Mouse (Mus musculus) erythroblast, embryonic 14.5 days (primary cell): Measurements from ENCODE around the gene BC107364. TPM values are rescaled to one million over a fixed set of nuclear protein-coding genes. Genes with fewer than 3 reads are reported as not detected.
"Not testable (repeated sequence)": the region's sequence is repeated elsewhere in the genome, so short reads cannot be mapped to it uniquely, and the experiment has no call there.

ENCODE experiments used
- H3K27me3 ChIP-seq: 2 replicates; pipeline ENCODE4 v1.6.1; 2012; ENCODE audit warnings: inconsistent platforms; ENCODE audit not compliant: control insufficient read depth
- H3K36me3 ChIP-seq: 2 replicates; pipeline ENCODE4 v1.6.1; 2012; ENCODE audit warnings: mild to moderate bottlenecking, inconsistent platforms; ENCODE audit not compliant: control insufficient read depth
- H3K4me1 ChIP-seq: 2 replicates; pipeline ENCODE4 v1.6.1; 2012; ENCODE audit warnings: inconsistent platforms; ENCODE audit not compliant: control insufficient read depth
- H3K4me3 ChIP-seq: replicated peaks from 2 replicates; pipeline ENCODE3; 2012; ENCODE audit warnings: moderate library complexity, mild to moderate bottlenecking, inconsistent platforms
- H3K9me3 ChIP-seq: 2 replicates; pipeline ENCODE4 v1.6.1; 2012; ENCODE audit warnings: low read length, inconsistent platforms, mixed read lengths; ENCODE audit not compliant: control insufficient read depth
- GATA1 ChIP-seq: IDR thresholded peaks from 2 replicates; pipeline ENCODE4 v1.6.1; 2012; ENCODE audit warnings: low read length, inconsistent platforms, mixed read lengths
- TAL1 ChIP-seq: IDR thresholded peaks from 3 replicates; pipeline ENCODE4 v1.6.1; 2012; ENCODE audit warnings: low read length, inconsistent platforms, mixed read lengths
- polyA plus RNA-seq: library from polyadenylated mRNA; stranded (reverse); fragments of >175 nt; gene quantifications from 2 replicates; pipeline ENCODE4 v1.2.3, GENCODE M21; 2012

Gene BC107364
- polyA plus RNA-seq, 1 experiment = not detected

GRCm38 (mm10) chr3:96427311-96427710 lies 24.8 kb downstream of the BC107364 start:
- TF ChIP-seq TAL1 (no peak), GATA1 (no peak)
- H3K4me3 ChIP-seq = peak overlapping the region; percentile 61
- no peaks in the 10 kb centered on the region for H3K9me3 ChIP-seq
- H3K4me1 ChIP-seq = peaks cover 59% of the 10 kb centered on the region
- peaks cover 26% of the 10 kb centered on the region for H3K27me3 ChIP-seq
- no peaks in the 10 kb centered on the region for H3K36me3 ChIP-seq

GRCm38 (mm10) chr3:96426268-96426667 lies 25.8 kb downstream of the BC107364 start:
- TF ChIP-seq TAL1 (no peak), GATA1 (no peak)
- Histone ChIP-seq H3K36me3 (no peaks in the 10 kb centered on the region), H3K27me3 (peaks cover 35% of the 10 kb centered on the region), H3K9me3 (no peaks in the 10 kb centered on the region), H3K4me3 (no peak overlapping the region), H3K4me1 (peaks cover 49% of the 10 kb centered on the region)

DNA sequence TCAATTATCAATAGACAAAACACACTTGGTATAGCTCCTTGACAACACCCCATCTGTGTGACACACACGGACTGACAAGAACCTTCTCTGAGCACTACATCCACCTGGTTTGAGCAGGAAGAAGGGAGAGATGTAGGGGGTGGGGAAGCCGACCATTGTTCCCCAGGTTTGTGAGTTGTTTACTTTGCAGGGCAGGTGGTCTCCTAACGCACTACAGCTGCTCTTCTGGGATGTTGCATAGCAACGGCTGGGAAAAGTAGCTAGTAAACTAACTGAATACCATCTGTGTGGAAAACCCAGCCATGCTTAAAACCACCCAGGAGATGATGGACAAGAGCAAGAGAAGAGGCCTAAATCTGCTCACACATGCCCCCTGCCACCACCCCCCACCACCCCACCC lies 27.7 kb downstream of the BC107364 start:
- not testable (repeated sequence) for H3K4me3 ChIP-seq, H3K36me3 ChIP-seq, H3K9me3 ChIP-seq
- Histone ChIP-seq H3K4me1 (peaks cover 31% of the 10 kb centered on the region), H3K27me3 (peaks cover 40% of the 10 kb centered on the region)

GRCm38 (mm10) chr3:96423889-96424288 lies 28.2 kb downstream of the BC107364 start:
- no peaks in the 10 kb centered on the region for H3K36me3 ChIP-seq
- H3K27me3 ChIP-seq = peaks cover 40% of the 10 kb centered on the region
- no peak overlapping the region for H3K4me3 ChIP-seq
- H3K4me1 ChIP-seq = peaks cover 25% of the 10 kb centered on the region
- no peaks in the 10 kb centered on the region for H3K9me3 ChIP-seq
- TF ChIP-seq GATA1 (no peak), TAL1 (no peak)

DNA sequence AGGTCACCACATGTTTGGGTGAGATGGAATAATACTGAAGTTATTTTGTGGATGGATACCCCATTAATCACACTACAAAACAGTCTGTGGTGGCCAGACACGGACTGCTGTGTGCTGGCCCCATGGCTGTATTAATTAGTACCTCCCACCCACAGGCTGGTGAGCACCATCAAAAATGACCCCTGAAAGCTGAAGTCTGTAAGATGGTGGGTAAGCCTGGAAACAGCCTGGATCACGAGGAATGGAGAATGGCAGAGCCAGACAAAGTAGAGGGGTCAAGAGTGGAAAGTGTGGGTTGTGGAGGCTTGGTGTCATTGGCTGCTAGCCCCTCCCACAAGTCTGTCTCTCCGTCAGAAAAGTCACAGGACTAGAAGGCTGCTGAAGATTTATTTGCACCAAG lies 31.3 kb downstream of the BC107364 start:
- H3K9me3 ChIP-seq = no peaks in the 10 kb centered on the region
- no peaks in the 10 kb centered on the region for H3K36me3 ChIP-seq
- H3K4me1 ChIP-seq = peaks cover 9% of the 10 kb centered on the region
- peaks cover 40% of the 10 kb centered on the region for H3K27me3 ChIP-seq
- TF ChIP-seq TAL1 = no peak
- no peak for TF ChIP-seq GATA1
- H3K4me3 ChIP-seq = no peak overlapping the region

- H3K9me3 ChIP-seq, H3K36me3 ChIP-seq, H3K4me3 ChIP-seq: not testable (repeated sequence)
- Histone ChIP-seq H3K4me1 (peaks cover 25% of the 10 kb centered on the region), H3K27me3 (peaks cover 31% of the 10 kb centered on the region)
Observed at GRCm38 (mm10) chr3:96418902-96419301, 33.2 kb downstream of the BC107364 start.

DNA sequence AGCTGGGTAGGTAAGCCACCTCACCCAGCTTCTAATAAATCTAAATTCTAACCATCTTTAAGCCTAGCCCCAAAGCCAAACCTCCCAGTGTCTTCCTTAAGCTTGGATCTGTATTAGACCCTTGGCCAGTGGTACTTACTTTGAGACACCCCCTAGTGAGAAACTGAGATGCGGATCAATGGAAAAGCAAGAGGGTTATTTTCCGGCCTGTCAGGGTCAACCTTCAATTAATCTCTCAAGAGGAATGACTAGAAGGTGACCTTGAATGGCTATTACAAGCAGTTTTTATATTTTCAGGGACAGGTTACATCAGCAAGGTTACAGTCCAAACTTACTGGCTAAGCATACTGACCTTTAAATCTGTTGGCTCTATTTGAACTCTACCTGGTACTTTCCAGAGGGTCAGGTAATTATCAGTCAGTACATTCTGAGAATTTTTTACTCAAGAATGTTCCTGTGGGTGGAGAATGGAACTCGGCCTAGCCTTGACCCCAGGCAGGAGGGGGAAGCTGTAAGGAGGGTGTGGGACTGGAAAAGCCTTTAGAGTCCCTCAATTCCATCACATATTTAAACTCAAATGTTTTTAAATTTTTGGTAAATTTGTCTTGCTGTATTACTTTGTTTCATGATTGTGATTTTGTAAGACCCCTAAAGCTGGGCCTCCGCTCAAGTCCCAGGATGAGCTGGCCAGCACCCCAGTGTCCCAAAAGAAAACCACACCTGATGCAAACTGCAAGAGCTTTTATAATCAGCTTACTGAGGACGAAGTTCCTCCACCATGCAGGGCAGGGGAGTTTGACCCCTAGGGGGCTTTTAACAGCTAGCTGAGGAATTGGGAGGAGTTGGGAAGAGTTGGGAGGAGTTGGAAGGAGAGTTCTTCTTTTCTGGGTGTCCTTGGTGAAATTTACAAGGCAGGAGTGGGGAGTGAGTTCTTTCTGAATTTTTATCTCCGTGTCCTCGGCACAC lies 34.0 kb downstream of the BC107364 start:
- Histone ChIP-seq H3K9me3 (no peaks in the 10 kb centered on the region), H3K4me3 (no peak overlapping the region), H3K4me1 (peaks cover 32% of the 10 kb centered on the region), H3K27me3 (peaks cover 24% of the 10 kb centered on the region), H3K36me3 (no peaks in the 10 kb centered on the region)
- no peak for TF ChIP-seq GATA1
- TF ChIP-seq TAL1 = no peak

DNA sequence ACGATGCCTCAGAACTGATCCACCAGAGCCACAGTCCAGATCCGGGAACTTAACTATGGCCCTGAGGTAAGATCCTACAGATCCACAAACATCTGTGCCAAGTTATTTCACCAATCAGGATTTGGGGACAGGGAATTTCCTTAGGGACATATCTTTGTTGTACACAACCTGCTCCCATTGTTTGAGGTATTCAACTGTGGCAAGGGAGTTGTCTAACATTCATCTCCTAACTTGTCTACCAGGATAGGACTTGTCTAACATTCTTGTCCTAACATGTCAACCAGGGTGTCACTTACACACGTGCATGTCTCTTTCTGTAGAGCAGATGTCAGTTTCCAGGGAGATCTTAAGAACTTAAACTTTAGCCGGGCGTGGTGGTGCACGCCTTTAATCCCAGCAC lies 35.5 kb downstream of the BC107364 start:
- H3K4me1 ChIP-seq = peaks cover 35% of the 10 kb centered on the region
- H3K27me3 ChIP-seq = peaks cover 8% of the 10 kb centered on the region
- peaks cover 2% of the 10 kb centered on the region; the same call in 1 of the 2 replicates for H3K36me3 ChIP-seq
- TF ChIP-seq GATA1 (no peak), TAL1 (no peak)
- H3K9me3 ChIP-seq = no peaks in the 10 kb centered on the region
- no peak overlapping the region for H3K4me3 ChIP-seq

DNA sequence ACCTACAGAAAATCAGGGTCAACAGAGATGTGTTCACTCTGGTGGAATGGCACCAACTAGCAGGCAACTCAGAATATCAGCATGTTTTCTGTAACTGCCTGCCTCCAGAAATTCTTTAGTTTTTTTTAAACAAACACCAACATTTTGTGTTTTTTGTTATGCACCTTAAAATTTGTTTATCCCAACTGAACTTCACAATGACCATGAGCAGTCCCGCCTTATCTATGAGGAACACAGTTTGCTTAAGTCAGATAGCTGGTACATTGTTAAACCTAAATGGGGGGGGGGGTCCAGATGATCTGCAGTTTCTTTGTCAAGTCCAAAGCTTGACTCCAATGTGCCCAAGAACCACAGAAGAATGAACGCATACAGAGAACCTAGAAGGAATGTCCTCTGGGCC lies 36.0 kb downstream of the BC107364 start:
- no peak overlapping the region for H3K4me3 ChIP-seq
- no peaks in the 10 kb centered on the region for H3K9me3 ChIP-seq
- TF ChIP-seq GATA1 = no peak
- TF ChIP-seq TAL1 = no peak
- peaks cover 37% of the 10 kb centered on the region for H3K4me1 ChIP-seq
- peaks cover 5% of the 10 kb centered on the region for H3K27me3 ChIP-seq
- H3K36me3 ChIP-seq = peaks cover 2% of the 10 kb centered on the region; the same call in 1 of the 2 replicates
